Mouse (Mus musculus) urinary bladder, adult 18-20 months (tissue): ENCODE measurements around the gene Cadps.

Experiments used
- DNase-seq, 2 experiments: peaks; one replicate each; pipeline ENCODE4 v3.0.0; 2022; ENCODE audit warnings: low spot score in 2 of 2, mixed read lengths in 2 of 2

Gene Cadps

GRCm38 (mm10) chr14:12507018-12507417 is 315.9 kb downstream of the Cadps start:
- no peak for DNase-seq

GRCm38 (mm10) chr14:12504191-12504947 is 318.5 kb downstream of the Cadps start:
- DNase-seq, result no peak

GRCm38 (mm10) chr14:12462206-12462605 is 360.7 kb downstream of the Cadps start:
- no peak for DNase-seq

- DNase-seq, result no peak
These were observed 363.2 kb downstream of the Cadps start for GRCm38 (mm10) chr14:12459700-12460099.

GRCm38 (mm10) chr14:12455064-12455591 is 367.8 kb downstream of the Cadps start:
- no peak for DNase-seq

- no peak for DNase-seq
These were observed 372.1 kb downstream of the Cadps start for GRCm38 (mm10) chr14:12450807-12451206.

- no peak for DNase-seq
These were observed 374.0 kb downstream of the Cadps start for GRCm38 (mm10) chr14:12448883-12449282.

- DNase-seq, result no peak
These were observed 381.9 kb downstream of the Cadps start for GRCm38 (mm10) chr14:12441019-12441418.

- no peak for DNase-seq
These were observed 384.9 kb downstream of the Cadps start for GRCm38 (mm10) chr14:12437976-12438375.

GRCm38 (mm10) chr14:12437422-12437821 is 385.5 kb downstream of the Cadps start:
- no peak for DNase-seq

GRCm38 (mm10) chr14:12436903-12437368 is 385.9 kb downstream of the Cadps start:
- no peak for DNase-seq

- DNase-seq, result no peak
These were observed 394.7 kb downstream of the Cadps start for GRCm38 (mm10) chr14:12428021-12428654.

- DNase-seq, result no peak
These were observed 397.6 kb downstream of the Cadps start for GRCm38 (mm10) chr14:12425311-12425710.

- DNase-seq, result no peak
These were observed 412.6 kb downstream of the Cadps start for GRCm38 (mm10) chr14:12410276-12410675.

GRCm38 (mm10) chr14:12409811-12410210 is 413.1 kb downstream of the Cadps start:
- DNase-seq, result no peak

- no peak for DNase-seq
These were observed 416.3 kb downstream of the Cadps start for GRCm38 (mm10) chr14:12406588-12406987.

GRCm38 (mm10) chr14:12405201-12405600 is 417.7 kb downstream of the Cadps start:
- DNase-seq, result no peak

GRCm38 (mm10) chr14:12404724-12405123 is 418.2 kb downstream of the Cadps start:
- DNase-seq, result no peak

- DNase-seq, result no peak
These were observed 418.8 kb downstream of the Cadps start for GRCm38 (mm10) chr14:12404052-12404451.

GRCm38 (mm10) chr14:12400116-12400515 is 422.8 kb downstream of the Cadps start:
- no peak for DNase-seq

- DNase-seq, result no peak
These were observed 425.3 kb downstream of the Cadps start for GRCm38 (mm10) chr14:12397561-12397960.

GRCm38 (mm10) chr14:12394318-12394717 is 428.6 kb downstream of the Cadps start:
- DNase-seq, result no peak
